Mouse (Mus musculus) adrenal gland, postnatal 25 days (tissue): ENCODE measurements around the gene Fam205a1. TPM values are rescaled to one million over a fixed set of nuclear protein-coding genes. Genes with fewer than 3 reads are reported as not detected.
A peak's percentile ranks its signal among the peaks of the same experiment; 100 is the strongest.
"Not testable (repeated sequence)": the region's sequence is repeated elsewhere in the genome, so short reads cannot be mapped to it uniquely, and the experiment has no call there.

Experiments
- DNase-seq: peaks from one replicate; pipeline ENCODE4 v3.0.0; 2021; ENCODE audit warnings: mixed read lengths
- long read RNA-seq: library from polyadenylated mRNA; stranded (forward); transcript quantifications from one replicate; pipeline ENCODE4 v2.0.0, GENCODE M21; 2021
- total RNA-seq: library from RNA; stranded (reverse); gene quantifications from 2 replicates; pipeline ENCODE4 v1.2.3, GENCODE M21; 2021

The Fam205a1 gene
- not detected in 2 replicates for total RNA-seq
- long read RNA-seq = 0 reads

- not testable (repeated sequence) for DNase-seq
Observed at GRCm38 (mm10) chr4:42853788-42854187, at the start of gene Fam205a1. Fam205a1 (minus strand) TSS chr4:42853888.

GRCm38 (mm10) chr4:42902730-42903129 is 49.0 kb upstream of the Fam205a1 start:
- no peak for DNase-seq

GRCm38 (mm10) chr4:42902174-42902573 is 48.5 kb upstream of the Fam205a1 start:
- DNase-seq = peak; percentile 6

GRCm38 (mm10) chr4:42900878-42901277 is 47.2 kb upstream of the Fam205a1 start:
- no peak for DNase-seq

GRCm38 (mm10) chr4:42898914-42899313 is 45.2 kb upstream of the Fam205a1 start:
- no peak for DNase-seq

GRCm38 (mm10) chr4:42895118-42895517 is 41.4 kb upstream of the Fam205a1 start:
- DNase-seq = no peak

GRCm38 (mm10) chr4:42891176-42891575 is 37.5 kb upstream of the Fam205a1 start:
- no peak for DNase-seq

GRCm38 (mm10) chr4:42888806-42889205 is 35.1 kb upstream of the Fam205a1 start:
- DNase-seq = no peak

- no peak for DNase-seq
Observed at GRCm38 (mm10) chr4:42886926-42887325, 33.2 kb upstream of the Fam205a1 start.

- no peak for DNase-seq
Observed at GRCm38 (mm10) chr4:42880677-42880948, 26.9 kb upstream of the Fam205a1 start.

- no peak for DNase-seq
Observed at GRCm38 (mm10) chr4:42879829-42880676, 26.4 kb upstream of the Fam205a1 start.

- no peak for DNase-seq
Observed at GRCm38 (mm10) chr4:42877657-42878056, 24.0 kb upstream of the Fam205a1 start.

GRCm38 (mm10) chr4:42876586-42877291 is 23.1 kb upstream of the Fam205a1 start:
- DNase-seq = peak; percentile 11

GRCm38 (mm10) chr4:42874134-42874533 is 20.4 kb upstream of the Fam205a1 start, which contains the start of gene Fam205c:
Fam205c (minus strand) TSS chr4:42874234.
- DNase-seq = no peak

- no peak for DNase-seq
Observed at GRCm38 (mm10) chr4:42872746-42873435, 19.2 kb upstream of the Fam205a1 start.

GRCm38 (mm10) chr4:42872151-42872550 is 18.5 kb upstream of the Fam205a1 start:
- no peak for DNase-seq

GRCm38 (mm10) chr4:42870748-42871147 is 17.1 kb upstream of the Fam205a1 start:
- DNase-seq = no peak

GRCm38 (mm10) chr4:42868193-42868592 is 14.5 kb upstream of the Fam205a1 start:
- no peak for DNase-seq

GRCm38 (mm10) chr4:42867390-42867789 is 13.7 kb upstream of the Fam205a1 start:
- no peak for DNase-seq

GRCm38 (mm10) chr4:42863487-42863886 is 9.8 kb upstream of the Fam205a1 start:
- DNase-seq = not testable (repeated sequence)

- DNase-seq = not testable (repeated sequence)
Observed at GRCm38 (mm10) chr4:42860483-42860882, 6.8 kb upstream of the Fam205a1 start.

GRCm38 (mm10) chr4:42856671-42857070 is 3.0 kb upstream of the Fam205a1 start, which contains the start of gene Gm12394:
Gm12394 (minus strand) TSS chr4:42856771.
- DNase-seq = not testable (repeated sequence)
